Mouse (Mus musculus) embryonic facial prominence, embryonic 11.5 days (tissue): ENCODE measurements at regions not wholly inside any gene's neighbourhood (a gene's known extent, or its start where the extent isn't known, plus 50 kb on each side); places are given as distances from the start of the nearest gene placed in this dataset.
A peak's percentile ranks its signal among the peaks of the same experiment; 100 is the strongest.

Experiments
- ATAC-seq: fragments of 200-750 bp; cut with Nextera tagmentation; replicated peaks from 2 replicates; pipeline ENCODE4 v1.8.0; 2017; ENCODE audit warnings: low read depth; ENCODE audit not compliant: insufficient number of reproducible peaks, low FRiP score, low TSS enrichment
- DNase-seq: peaks from one replicate; pipeline ENCODE4 v3.0.0-alpha.2; 2015; ENCODE audit warnings: low spot score
- H3K27ac ChIP-seq: fragments of 300-500 bp; sonication (generic); replicated peaks from 2 replicates; pipeline ENCODE4 v1.5.1; 2014; ENCODE audit warnings: mild to moderate bottlenecking, low read depth, low read length, control low read depth
- H3K27me3 ChIP-seq: fragments of 300-500 bp; sonication (generic); 2 replicates; pipeline ENCODE4 v1.6.1; 2014; ENCODE audit warnings: mild to moderate bottlenecking, low read length, moderate library complexity, mixed read lengths; ENCODE audit not compliant: control insufficient read depth, insufficient read depth
- H3K36me3 ChIP-seq: fragments of 300-500 bp; sonication (generic); replicated peaks from 2 replicates; pipeline ENCODE4 v1.6.1; 2014; ENCODE audit warnings: low read depth, mild to moderate bottlenecking, low read length, moderate library complexity, mixed read lengths; ENCODE audit not compliant: control insufficient read depth, insufficient read depth
- H3K4me1 ChIP-seq: fragments of 300-500 bp; sonication (generic); 2 replicates; pipeline ENCODE4 v1.6.1; 2014; ENCODE audit warnings: low read length, mixed read lengths; ENCODE audit not compliant: control insufficient read depth, insufficient read depth
- H3K4me2 ChIP-seq: fragments of 300-500 bp; sonication (generic); 2 replicates; pipeline ENCODE4 v1.6.1; 2014; ENCODE audit warnings: low read depth, mild to moderate bottlenecking, control low read depth, low read length, moderate library complexity
- H3K4me3 ChIP-seq: fragments of 300-500 bp; sonication (generic); 2 replicates; pipeline ENCODE4 v1.5.1; 2014; ENCODE audit warnings: low read depth, low read length, control low read depth
- H3K9ac ChIP-seq: fragments of 300-500 bp; sonication (generic); replicated peaks from 2 replicates; pipeline ENCODE4 v1.6.1; 2014; ENCODE audit warnings: mild to moderate bottlenecking, control low read depth, low read length
- H3K9me3 ChIP-seq: fragments of 300-500 bp; sonication (generic); replicated peaks from 2 replicates; pipeline ENCODE4 v1.6.1; 2016; ENCODE audit warnings: mild to moderate bottlenecking, low read length, inconsistent platforms, mixed read lengths; ENCODE audit not compliant: control insufficient read depth
- WGBS: fragments of 180-500 bp; shearing (Covaris S2); extraction: QIAGEN DNeasy Blood & Tissue Kit; methylation state at CpG from one replicate; pipeline ENCODE4 v1.1.7; 2014; 5-methylcytosine and 5-hydroxymethylcytosine counted together

DNA sequence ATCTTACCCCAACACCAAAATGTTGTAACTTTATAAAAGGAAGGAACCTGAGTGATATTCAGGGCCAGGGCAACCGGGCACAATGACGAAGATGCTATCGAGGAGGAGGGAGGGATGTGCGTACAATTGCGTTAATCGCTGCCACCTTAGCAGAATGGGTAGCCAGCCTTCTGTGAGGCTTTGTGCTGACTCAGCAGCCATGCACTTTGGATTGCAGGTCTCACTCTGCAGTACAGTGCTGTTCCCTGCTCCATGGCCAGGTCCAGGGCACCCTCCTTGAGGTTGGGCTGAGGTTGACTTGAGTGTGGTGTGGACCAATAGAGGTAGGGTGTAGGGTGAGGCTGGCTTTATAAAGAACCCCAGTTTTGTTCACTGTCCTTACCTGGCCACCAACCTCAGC, 57.8 kb upstream of the Gata5 start:
- WGBS: 90% methylated on average over 6 of the region's 6 CpGs
- no peak overlapping the region for H3K4me2 ChIP-seq
- H3K4me1 ChIP-seq: no peaks in the 10 kb centered on the region

DNA sequence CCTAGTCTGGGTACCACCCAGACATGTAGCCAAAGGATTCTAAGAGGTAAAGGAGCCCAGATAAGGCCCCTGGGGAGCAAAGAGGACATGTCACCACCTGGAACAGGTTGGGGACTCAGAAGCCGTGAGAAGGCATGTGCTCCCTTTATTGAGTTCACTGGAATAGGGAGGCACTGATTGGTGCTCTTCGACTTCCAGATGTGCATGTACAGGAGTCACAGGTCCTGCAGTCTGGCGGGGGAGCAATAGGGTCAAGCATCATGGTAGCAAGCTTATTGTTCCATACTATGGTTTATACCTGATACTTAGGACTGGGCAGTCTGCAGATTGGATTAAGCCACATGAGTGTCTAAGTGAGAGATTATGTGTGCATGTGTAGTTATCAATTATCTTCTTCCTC, 56.9 kb upstream of the Gata5 start:
- peaks cover 5% of the 10 kb centered on the region for H3K27me3 ChIP-seq

More for the DNA sequence above, 57.8 kb upstream of the Gata5 start:
- DNase-seq (no peak), ATAC-seq (no peak)
- Histone ChIP-seq H3K36me3 (no peaks in the 10 kb centered on the region), H3K27me3 (peaks cover 3% of the 10 kb centered on the region), H3K27ac (no peak overlapping the region), H3K9me3 (no peaks in the 10 kb centered on the region), H3K9ac (no peak overlapping the region), H3K4me3 (no peak overlapping the region)

GRCm38 (mm10) chr2:180390216-180390996, 55.9 kb upstream of the Gata5 start:
- peaks cover 8% of the 10 kb centered on the region for H3K27me3 ChIP-seq

More for the DNA sequence above, 56.9 kb upstream of the Gata5 start:
- Histone ChIP-seq H3K4me1 (peaks cover 1% of the 10 kb centered on the region), H3K27ac (no peak overlapping the region), H3K4me3 (no peak overlapping the region), H3K4me2 (no peak overlapping the region), H3K9me3 (no peaks in the 10 kb centered on the region), H3K36me3 (no peaks in the 10 kb centered on the region), H3K9ac (no peak overlapping the region)
- ATAC-seq: no peak
- WGBS: 83% methylated on average over 3 of the region's 3 CpGs
- no peak for DNase-seq

DNA sequence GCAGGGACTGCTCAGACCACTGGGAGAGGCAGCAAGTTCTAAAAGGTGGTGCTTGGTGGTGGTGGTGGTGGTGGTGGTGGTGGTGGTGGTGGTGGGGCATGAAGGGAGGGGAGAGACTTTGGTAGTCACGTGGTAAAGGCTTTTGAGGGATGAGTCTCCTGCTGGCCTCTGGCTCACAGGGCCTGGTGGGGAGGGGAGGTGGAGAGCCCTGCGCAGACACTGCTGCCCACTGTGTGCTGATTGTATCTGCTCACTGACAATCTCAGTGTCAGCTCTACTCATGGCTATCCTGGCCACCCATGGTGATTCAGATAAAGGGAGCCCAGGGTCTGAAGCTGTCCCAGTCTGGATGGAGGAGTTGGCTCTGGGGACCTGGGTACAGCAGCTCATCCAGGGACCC, 55.0 kb upstream of the Gata5 start:
- Histone ChIP-seq H3K27ac (no peak overlapping the region), H3K36me3 (no peaks in the 10 kb centered on the region), H3K4me2 (no peak overlapping the region), H3K4me3 (no peak overlapping the region), H3K27me3 (peaks cover 15% of the 10 kb centered on the region), H3K9ac (no peak overlapping the region), H3K4me1 (peaks cover 5% of the 10 kb centered on the region), H3K9me3 (no peaks in the 10 kb centered on the region)
- DNase-seq: no peak
- no peak for ATAC-seq
- 38% methylated on average over 2 of the region's 2 CpGs for WGBS

More at GRCm38 (mm10) chr2:180390216-180390996, 55.9 kb upstream of the Gata5 start:
- Histone ChIP-seq H3K27ac (no peak overlapping the region), H3K9me3 (no peaks in the 10 kb centered on the region), H3K4me3 (no peak overlapping the region), H3K4me1 (peaks cover 5% of the 10 kb centered on the region), H3K4me2 (no peak overlapping the region), H3K36me3 (no peaks in the 10 kb centered on the region), H3K9ac (no peak overlapping the region)
- DNase-seq (no peak), ATAC-seq (no peak)
- WGBS: 77% methylated on average over 15 of the region's 15 CpGs

DNA sequence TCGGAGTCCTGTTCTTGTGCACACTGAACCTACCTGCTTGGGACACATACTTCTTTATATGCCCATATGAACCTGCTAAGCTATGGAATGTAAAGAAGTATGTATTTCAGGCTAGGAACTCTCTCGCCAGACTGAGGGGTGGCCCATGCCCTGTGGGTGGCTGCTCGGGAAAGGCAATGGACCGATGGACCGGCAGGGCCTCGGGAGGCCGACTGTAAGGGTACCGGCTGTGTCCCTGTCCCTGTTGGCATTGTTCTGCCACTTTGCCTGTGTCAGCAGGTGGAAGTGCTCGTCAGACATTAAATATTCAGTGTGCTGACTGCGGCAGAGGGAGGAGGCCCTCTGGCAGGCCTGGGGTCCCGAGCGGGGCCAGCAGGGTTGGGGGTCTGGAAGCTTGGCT, 54.5 kb upstream of the Gata5 start:
- H3K27ac ChIP-seq: no peak overlapping the region
- no peak for DNase-seq

DNA sequence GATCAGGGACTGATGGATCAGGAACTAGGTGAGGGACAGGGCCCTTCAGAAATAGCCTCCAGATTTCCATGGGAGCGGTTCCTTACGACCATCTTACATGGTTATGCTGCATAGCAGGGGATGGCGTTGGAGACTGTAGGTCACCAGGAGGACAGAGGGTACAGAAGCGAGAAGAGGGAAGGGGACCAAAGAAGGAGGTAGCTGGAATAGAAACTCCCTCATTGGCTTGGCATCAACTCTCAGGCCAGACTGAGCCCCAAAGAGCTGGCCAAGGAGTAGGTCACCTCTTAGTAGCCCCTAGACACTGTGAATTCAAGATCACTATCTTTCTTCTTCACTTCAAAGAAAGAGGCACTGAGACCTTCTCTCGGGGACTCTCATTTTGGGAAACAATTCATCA, 53.6 kb upstream of the Gata5 start:
- 76% methylated on average over 5 of the region's 5 CpGs for WGBS
- H3K9me3 ChIP-seq: no peaks in the 10 kb centered on the region
- no peak overlapping the region for H3K27ac ChIP-seq
- H3K36me3 ChIP-seq: no peaks in the 10 kb centered on the region
- peaks cover 5% of the 10 kb centered on the region for H3K4me1 ChIP-seq
- no peak for ATAC-seq
- no peak for DNase-seq
- H3K4me2 ChIP-seq: no peak overlapping the region
- peaks cover 17% of the 10 kb centered on the region for H3K27me3 ChIP-seq
- H3K4me3 ChIP-seq: no peak overlapping the region
- H3K9ac ChIP-seq: no peak overlapping the region

More for the DNA sequence above, 54.5 kb upstream of the Gata5 start:
- no peak for ATAC-seq
- H3K9ac ChIP-seq: no peak overlapping the region
- no peak overlapping the region for H3K4me3 ChIP-seq
- H3K27me3 ChIP-seq: peaks cover 17% of the 10 kb centered on the region
- 57% methylated on average over 12 of the region's 12 CpGs for WGBS
- no peaks in the 10 kb centered on the region for H3K9me3 ChIP-seq
- H3K4me1 ChIP-seq: peaks cover 5% of the 10 kb centered on the region
- no peaks in the 10 kb centered on the region for H3K36me3 ChIP-seq
- H3K4me2 ChIP-seq: no peak overlapping the region

DNA sequence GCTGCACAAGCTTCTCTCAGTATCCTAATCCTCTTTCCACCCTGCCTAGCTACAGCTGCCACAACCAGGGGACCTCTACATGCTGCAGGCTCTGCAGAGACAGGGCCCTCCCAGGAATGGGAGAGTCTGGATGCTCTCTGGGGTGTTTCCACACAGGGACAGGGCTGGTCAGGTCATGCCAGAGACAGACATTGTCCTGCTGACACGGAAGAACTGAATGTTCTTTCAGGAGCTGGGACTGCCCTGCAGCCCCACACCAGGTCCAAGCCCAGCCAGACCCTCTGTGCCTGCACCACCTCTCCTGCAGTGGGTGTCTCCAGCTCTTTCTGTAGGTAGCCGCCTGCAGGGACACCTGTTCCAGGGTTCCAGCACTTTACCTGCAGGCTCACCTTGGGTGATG, 52.8 kb upstream of the Gata5 start:
- peaks cover 17% of the 10 kb centered on the region for H3K27me3 ChIP-seq
- H3K4me1 ChIP-seq: peaks cover 5% of the 10 kb centered on the region
- WGBS: 34% methylated on average over 2 of the region's 2 CpGs
- ATAC-seq (no peak), DNase-seq (no peak)
- no peak overlapping the region for H3K4me3 ChIP-seq
- H3K27ac ChIP-seq: no peak overlapping the region
- no peak overlapping the region for H3K4me2 ChIP-seq
- H3K9ac ChIP-seq: no peak overlapping the region
- H3K36me3 ChIP-seq: no peaks in the 10 kb centered on the region
- H3K9me3 ChIP-seq: no peaks in the 10 kb centered on the region

DNA sequence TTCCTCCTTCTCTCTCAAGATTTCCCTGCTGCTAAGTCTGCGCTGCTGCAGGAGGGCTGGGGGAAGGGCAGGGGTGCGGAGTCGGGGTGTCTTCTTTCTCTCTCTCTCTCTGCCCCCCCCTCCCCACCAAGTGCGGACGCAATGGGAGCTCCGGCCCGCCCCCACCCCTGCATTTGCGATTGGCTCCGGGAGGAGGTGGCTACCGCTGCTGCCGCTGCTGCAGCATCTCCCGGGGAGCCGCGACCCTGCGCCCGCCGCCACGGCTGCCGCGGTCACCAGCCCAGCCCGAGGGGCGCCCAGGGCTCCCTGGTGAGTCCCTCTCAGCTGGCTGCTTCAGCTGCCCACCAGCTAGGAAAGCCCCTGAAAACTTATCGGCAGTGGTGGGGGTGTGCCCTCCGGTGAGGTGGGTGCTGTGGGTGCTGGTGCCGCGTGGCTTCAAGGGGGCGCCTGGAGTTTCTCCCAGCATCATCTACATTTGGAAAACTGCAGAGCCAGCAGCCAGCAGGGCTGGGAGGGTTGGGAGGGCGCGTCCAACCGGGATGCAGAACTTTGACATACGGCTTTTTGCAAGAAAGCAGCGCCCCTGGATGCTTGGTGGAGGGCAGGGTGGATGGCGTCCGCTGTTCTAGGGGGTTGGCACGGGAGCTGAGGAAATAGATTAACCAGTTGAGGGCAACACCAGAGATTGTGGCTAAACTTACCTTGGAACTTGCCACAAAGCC, 51.6 kb upstream of the Gata5 start:
- DNase-seq (peak; percentile 57), ATAC-seq (no peak)
- no peaks in the 10 kb centered on the region for H3K36me3 ChIP-seq
- peak overlapping the region; percentile 46 for H3K9ac ChIP-seq
- peaks cover 5% of the 10 kb centered on the region for H3K4me1 ChIP-seq
- H3K4me3 ChIP-seq: peak overlapping the region; percentile 43
- H3K4me2 ChIP-seq: peak overlapping the region; percentile 81
- no peak overlapping the region for H3K27ac ChIP-seq
- WGBS: under 1% methylated on average over 30 of the region's 35 CpGs
- peaks cover 17% of the 10 kb centered on the region for H3K27me3 ChIP-seq
- H3K9me3 ChIP-seq: no peaks in the 10 kb centered on the region
